Mouse (Mus musculus): ENCODE measurements around the gene Cd8a. TPM values are rescaled to one million over a fixed set of nuclear protein-coding genes. Genes with fewer than 3 reads are reported as not detected.
"Not testable (repeated sequence)": the region's sequence is repeated elsewhere in the genome, so short reads cannot be mapped to it uniquely, and the experiment has no call there.

The Cd8a gene
- total RNA-seq (2018; cell fraction: chromatin; rRNA removed) = not detected
- total RNA-seq (2018; cell fraction: cytosol; rRNA removed) = under 1 TPM in 3 of 26 experiments, not detected in 23; 0.03 to 0.11 (median 0.05) TPM
- under 1 TPM in 2 of 26 experiments, not detected in 24; 0.12 to 0.31 TPM for total RNA-seq (2018; cell fraction: nucleus; rRNA removed)
- polyA plus RNA-seq (2018) = 0.07 TPM in 1 of 3 replicates, not detected in the others

DNA sequence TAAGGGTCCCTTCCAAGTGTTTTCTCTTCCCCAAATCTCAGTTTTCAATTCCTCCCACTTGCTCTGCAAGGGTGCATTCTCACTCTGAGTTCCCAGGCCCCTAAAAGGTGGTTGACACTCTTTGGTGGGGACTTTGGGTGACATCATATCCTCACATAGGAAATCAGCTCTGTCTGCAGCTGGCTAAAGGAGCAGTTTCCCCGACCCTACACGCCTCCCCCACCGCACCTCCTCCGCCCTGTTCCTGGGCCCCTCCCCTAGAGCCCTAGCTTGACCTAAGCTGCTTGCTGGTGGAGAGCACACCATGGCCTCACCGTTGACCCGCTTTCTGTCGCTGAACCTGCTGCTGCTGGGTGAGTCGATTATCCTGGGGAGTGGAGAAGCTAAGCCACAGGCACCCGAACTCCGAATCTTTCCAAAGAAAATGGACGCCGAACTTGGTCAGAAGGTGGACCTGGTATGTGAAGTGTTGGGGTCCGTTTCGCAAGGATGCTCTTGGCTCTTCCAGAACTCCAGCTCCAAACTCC, at the start of gene Cd8a:
Gene Cd8a, plus strand, starts transcription at position 179 of the 527 bp plus-strand sequence.
- Histone ChIP-seq H3K4me3 (ENCODE audit: inconsistent target) (no peak within 1 kb of the TSS), H3K36me3 (ENCODE audit: inconsistent target) (no peaks in the 10 kb centered on the region), H3K79me2 (ENCODE audit: inconsistent target) (no peaks in the 10 kb centered on the region), H3K27ac (no peak within 1 kb of the TSS)
- WGBS (ENCODE audit: missing documents) = 70% methylated on average over 14 of the region's 14 CpGs

DNA sequence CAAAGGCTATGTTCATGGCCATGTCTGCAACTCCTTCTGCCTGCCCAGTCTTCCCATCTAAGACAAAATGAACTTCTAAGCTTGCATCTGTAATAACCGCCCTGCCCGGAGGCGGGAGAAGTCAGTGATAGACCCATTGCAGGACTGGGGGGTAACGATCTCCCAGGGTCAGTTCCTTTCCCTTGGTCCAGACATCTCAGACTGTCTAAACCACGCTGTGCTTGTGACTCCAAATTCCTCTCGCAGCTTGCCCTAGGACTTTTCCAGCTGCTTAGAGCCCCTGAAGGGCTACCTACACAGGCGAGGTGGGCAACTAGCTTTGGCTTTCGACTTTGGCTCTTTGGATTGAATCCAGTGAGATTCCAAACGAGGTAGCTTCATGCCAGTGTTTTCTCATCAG, 48.4 kb upstream of the Cd8a start:
- Histone ChIP-seq H3K27ac (no peak overlapping the region), H3K79me2 (ENCODE audit: inconsistent target) (no peaks in the 10 kb centered on the region), H3K4me3 (ENCODE audit: inconsistent target) (no peak overlapping the region), H3K36me3 (ENCODE audit: inconsistent target) (no peaks in the 10 kb centered on the region)
- 91% methylated on average over 9 of the region's 9 CpGs for WGBS (ENCODE audit: missing documents)

DNA sequence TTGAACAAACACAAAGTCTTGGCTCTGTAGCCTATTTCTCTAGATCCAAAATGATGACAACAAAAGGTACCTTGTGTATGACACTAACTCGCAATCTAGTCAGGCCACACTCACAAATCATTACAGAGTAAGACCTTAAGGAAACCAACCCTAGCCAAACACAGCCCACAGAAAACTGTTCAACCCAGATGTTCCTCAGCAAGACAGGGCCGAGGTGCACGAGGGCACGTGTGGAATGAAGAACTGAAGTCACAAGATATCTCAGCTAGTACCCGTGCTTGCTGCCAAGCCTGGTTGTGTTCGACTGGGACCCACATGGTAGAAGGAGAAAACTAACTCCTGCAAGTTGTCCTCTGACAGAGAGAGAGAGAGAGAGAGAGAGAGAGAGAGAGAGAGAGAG, 43.3 kb upstream of the Cd8a start:
- WGBS (ENCODE audit: missing documents) = 50% methylated on average over 6 of the region's 6 CpGs
- Histone ChIP-seq H3K4me3 (ENCODE audit: inconsistent target) (no peak overlapping the region), H3K79me2 (ENCODE audit: inconsistent target) (no peaks in the 10 kb centered on the region), H3K27ac (no peak overlapping the region), H3K36me3 (ENCODE audit: inconsistent target) (no peaks in the 10 kb centered on the region)

DNA sequence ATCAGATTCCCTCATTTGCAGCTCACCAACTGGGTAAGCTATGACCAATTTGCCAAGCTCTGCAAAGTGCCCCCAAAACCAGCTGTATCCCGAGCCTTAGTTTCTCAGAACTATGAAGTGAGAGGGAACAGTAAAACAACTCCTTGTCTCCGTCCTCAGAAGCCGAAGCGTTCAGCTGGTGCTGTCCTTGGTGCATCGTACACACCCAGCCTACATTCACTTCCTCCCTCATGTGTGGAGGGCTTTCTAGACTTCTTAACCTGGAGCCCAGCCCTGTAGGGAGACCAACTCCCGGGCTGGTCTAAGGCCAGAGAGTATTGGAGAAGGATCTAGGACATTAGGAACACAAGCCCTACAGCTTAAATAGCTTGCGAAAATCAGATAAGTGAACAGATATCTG, 42.7 kb upstream of the Cd8a start:
- Histone ChIP-seq H3K36me3 (ENCODE audit: inconsistent target) (no peaks in the 10 kb centered on the region), H3K4me3 (ENCODE audit: inconsistent target) (no peak overlapping the region), H3K79me2 (ENCODE audit: inconsistent target) (no peaks in the 10 kb centered on the region), H3K27ac (no peak overlapping the region)
- 73% methylated on average over 7 of the region's 7 CpGs for WGBS (ENCODE audit: missing documents)

DNA sequence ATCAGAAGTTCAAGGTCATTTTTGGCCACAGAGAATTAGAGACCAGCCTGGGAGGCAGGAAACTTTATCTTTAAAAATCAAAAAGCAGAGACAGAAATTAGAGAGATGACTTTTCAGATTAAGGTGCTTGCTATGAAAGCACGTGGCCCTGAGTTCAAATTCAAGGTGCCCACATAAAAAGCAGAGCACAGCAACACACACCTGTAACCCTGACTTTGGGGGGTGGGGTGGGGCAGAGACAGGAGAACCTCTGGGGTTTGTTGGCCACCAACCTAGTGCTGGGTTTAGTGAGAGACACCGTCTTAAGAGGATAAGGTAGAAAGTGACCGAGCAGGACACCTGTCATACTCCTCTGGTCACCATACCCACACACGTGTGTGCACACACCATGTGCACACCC, 41.7 kb upstream of the Cd8a start:
- WGBS (ENCODE audit: missing documents) = 78% methylated on average over 1 of the region's 4 CpGs
- H3K36me3 ChIP-seq (ENCODE audit: inconsistent target); H3K79me2 ChIP-seq (ENCODE audit: inconsistent target); H3K4me3 ChIP-seq (ENCODE audit: inconsistent target); H3K27ac ChIP-seq: not testable (repeated sequence)

DNA sequence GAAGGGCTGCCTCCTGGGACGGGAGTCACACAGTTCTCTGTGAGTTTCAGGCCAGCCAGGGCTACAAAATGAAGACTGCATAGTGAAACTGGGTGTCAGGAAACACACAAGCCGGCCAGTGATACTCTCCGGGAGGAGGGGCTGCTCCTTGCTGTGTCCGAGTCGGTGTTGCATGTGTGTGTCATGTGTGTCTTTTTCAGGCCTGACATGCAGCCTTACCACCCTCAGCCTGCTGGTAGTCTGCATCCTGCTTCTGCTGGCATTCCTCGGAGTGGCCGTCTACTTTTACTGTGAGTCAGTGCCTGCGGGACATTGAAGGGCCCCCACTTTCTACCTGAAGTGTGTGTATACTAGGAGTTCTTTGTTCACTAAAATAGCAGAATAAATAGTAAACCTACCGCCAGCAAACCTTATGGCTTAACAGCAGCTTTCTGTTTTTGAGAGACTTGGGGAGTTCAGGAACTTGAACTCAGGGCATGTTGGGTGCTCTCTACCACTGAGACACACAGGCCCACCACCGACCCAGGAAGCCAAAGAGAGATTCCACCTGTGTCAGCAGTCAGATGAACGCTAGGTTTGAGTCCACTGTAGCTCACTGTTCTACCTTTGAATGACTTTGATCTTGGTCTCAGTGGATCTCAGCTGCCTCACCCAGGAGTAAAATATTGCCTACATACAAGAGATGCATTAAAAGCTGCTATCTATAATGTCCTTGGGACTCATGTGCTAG, 40.8 kb upstream of the Cd8a start:
- Histone ChIP-seq H3K27ac (no peak overlapping the region), H3K79me2 (ENCODE audit: inconsistent target) (no peaks in the 10 kb centered on the region), H3K36me3 (ENCODE audit: inconsistent target) (no peaks in the 10 kb centered on the region), H3K4me3 (ENCODE audit: inconsistent target) (no peak overlapping the region)
- WGBS (ENCODE audit: missing documents) = 91% methylated on average over 11 of the region's 11 CpGs

DNA sequence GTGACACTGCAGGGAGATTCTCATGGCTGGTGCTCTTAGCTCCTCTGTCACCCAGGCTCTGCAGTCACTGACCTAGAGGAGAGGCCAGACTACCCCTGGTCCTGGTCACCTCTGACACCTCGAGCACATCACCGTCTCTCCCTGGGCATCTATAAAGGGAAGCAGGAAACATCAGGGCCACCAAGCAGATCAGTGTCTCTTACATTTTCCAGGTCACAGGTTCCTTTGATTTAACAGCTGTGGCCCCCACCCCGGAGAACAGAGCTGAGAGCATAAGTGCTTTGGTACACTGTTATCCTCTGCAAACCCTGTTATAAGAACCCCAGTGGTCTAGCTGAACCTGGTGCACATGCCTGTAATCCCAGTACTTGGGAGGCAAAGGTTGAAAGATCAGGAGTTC, 40.2 kb upstream of the Cd8a start:
- 88% methylated on average over 3 of the region's 3 CpGs for WGBS (ENCODE audit: missing documents)
- Histone ChIP-seq H3K79me2 (ENCODE audit: inconsistent target) (no peaks in the 10 kb centered on the region), H3K27ac (no peak overlapping the region), H3K36me3 (ENCODE audit: inconsistent target) (no peaks in the 10 kb centered on the region), H3K4me3 (ENCODE audit: inconsistent target) (no peak overlapping the region)

DNA sequence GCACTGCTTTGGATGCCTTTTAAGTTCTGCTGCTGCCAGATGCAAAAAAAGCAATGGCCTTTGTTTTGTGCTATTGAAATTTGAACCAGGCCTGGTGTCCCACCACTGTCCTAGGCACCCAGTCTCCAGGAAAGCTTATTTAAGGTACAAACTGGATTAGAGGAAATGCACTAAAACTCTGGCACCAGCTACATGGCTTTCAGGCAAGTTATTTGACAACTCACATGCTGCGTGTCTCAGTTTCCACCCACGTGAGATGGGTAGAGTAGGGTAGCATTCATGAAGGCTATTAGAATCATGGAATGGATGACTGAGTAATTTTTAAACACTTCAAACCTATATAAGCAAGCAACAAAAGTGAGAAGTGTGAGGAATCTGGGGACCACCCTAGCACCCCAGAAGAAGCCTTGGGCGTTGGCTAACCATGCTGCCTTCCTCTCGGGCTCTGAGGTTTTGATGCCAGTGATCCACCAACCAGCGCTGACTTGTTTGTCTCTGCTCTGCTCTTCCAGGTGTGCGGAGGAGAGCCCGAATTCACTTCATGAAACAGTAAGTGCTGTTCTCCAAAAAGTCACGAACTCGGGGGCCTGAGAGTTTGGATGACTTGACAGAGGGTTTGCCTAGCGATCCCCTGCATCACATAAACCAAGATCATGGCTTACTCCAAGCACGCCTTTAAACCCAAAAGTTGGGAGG, 39.5 kb upstream of the Cd8a start:
- Histone ChIP-seq H3K4me3 (ENCODE audit: inconsistent target) (no peak overlapping the region), H3K79me2 (ENCODE audit: inconsistent target) (no peaks in the 10 kb centered on the region), H3K27ac (no peak overlapping the region), H3K36me3 (ENCODE audit: inconsistent target) (no peaks in the 10 kb centered on the region)
- WGBS (ENCODE audit: missing documents) = 95% methylated on average over 11 of the region's 11 CpGs

DNA sequence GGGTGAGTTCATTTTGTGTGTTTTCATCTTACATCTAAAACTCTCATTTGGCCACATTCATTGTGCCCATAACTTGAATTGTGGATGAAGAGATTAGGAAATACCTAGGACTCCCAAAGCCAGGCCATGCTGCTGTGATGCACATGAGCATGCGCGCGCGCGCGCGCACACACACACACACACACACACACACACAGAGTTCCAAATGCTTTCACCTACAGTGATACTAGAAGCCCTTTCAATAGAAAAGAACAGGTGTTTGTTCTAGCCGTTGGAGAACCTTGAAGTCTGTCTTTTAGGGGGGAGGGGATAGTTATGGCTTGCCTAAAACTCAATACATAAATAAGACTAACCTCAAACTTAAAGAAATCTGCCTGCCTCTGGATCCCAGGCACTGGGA, 35.6 kb upstream of the Cd8a start:
- Histone ChIP-seq H3K79me2 (ENCODE audit: inconsistent target) (no peaks in the 10 kb centered on the region), H3K36me3 (ENCODE audit: inconsistent target) (no peaks in the 10 kb centered on the region), H3K27ac (no peak overlapping the region), H3K4me3 (ENCODE audit: inconsistent target) (no peak overlapping the region)
- WGBS (ENCODE audit: missing documents) = 95% methylated on average over 8 of the region's 8 CpGs

DNA sequence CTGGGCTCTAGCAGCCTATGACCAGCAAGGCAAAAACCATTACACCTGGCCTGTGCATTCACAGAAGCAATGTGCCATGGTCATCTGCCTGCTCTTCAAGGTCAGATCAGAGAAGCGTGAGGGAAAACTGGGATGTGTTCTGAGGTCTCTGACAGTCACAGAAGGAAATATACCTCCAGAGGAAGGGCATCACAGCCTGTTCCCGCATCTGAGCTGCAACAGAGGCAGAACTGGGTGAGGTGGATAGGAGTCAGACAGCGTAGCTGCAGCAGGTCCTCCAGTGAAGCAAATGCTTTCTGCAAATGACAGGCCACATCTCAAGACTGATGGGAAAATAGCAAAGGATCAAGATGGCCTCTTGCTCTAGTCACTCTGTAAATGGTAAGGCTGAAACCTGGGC, 34.3 kb upstream of the Cd8a start:
- Histone ChIP-seq H3K4me3 (ENCODE audit: inconsistent target) (no peak overlapping the region), H3K27ac (no peak overlapping the region), H3K36me3 (ENCODE audit: inconsistent target) (no peaks in the 10 kb centered on the region), H3K79me2 (ENCODE audit: inconsistent target) (no peaks in the 10 kb centered on the region)
- WGBS (ENCODE audit: missing documents) = 88% methylated on average over 3 of the region's 3 CpGs

DNA sequence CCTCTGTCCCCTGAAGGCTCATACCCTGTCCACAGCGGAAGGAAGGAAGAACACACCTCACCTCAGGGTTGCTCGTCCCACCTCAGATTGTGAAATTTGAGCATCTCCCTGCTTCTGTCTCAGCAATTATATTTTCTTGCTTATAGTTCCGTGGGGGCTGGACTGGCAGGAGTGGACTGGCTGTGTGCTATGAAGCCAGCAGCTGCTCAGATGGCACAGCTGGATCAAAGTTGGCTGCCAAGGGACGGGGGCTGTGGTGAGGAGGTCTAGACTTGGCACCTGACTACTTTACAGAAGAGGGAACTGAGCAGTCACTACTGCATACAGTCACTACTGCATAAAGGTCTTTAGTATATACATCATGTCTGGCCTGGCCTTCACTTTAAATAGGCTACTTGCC, 33.9 kb upstream of the Cd8a start:
- H3K27ac ChIP-seq = no peak overlapping the region
- 69% methylated on average over 2 of the region's 4 CpGs for WGBS (ENCODE audit: missing documents)
- H3K79me2 ChIP-seq (ENCODE audit: inconsistent target) = no peaks in the 10 kb centered on the region
- no peak overlapping the region for H3K4me3 ChIP-seq (ENCODE audit: inconsistent target)
- H3K36me3 ChIP-seq (ENCODE audit: inconsistent target) = no peaks in the 10 kb centered on the region

DNA sequence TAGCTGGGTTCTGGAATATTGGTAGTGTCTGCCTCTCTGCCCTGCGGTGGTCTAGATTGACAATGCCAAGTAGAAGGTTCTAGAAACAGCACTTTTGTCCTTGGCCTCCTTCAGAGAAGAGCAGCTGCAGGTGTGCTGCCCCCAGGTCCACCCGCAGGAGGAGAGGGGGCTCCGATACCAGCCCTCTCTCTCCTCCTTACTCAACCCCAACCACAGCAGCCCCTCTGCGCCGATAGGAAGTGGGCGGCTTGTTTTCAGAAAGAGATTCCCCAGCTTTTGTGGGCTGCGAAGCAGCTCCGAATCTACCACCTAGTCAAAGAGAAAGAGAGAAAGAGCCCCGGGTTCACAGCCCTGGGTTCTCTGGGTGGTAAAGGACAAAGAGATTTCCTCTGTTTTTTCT, 32.0 kb upstream of the Cd8a start:
- WGBS (ENCODE audit: missing documents) = 90% methylated on average over 9 of the region's 9 CpGs
- Histone ChIP-seq H3K79me2 (ENCODE audit: inconsistent target) (no peaks in the 10 kb centered on the region), H3K4me3 (ENCODE audit: inconsistent target) (no peak overlapping the region), H3K27ac (no peak overlapping the region), H3K36me3 (ENCODE audit: inconsistent target) (no peaks in the 10 kb centered on the region)

DNA sequence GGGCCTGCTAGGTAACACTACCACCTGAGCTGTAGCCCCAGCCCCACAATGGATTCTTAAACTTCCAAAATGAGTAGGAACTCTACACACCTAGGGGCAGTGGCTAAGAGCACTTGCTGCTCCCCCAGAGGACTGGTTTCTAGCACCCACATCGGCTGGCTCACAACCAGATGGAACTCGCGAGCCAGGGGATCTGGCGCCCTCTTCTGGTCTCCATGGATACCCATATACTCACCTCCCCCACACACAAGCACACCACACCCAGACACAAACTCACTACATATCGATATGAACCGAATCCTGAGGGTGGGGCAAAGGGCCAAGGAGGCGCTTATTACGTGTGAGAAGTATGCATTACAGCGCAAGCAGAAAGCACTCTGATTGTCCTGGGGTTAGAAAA, 25.2 kb upstream of the Cd8a start:
- Histone ChIP-seq H3K4me3 (ENCODE audit: inconsistent target) (no peak overlapping the region), H3K36me3 (ENCODE audit: inconsistent target) (no peaks in the 10 kb centered on the region), H3K79me2 (ENCODE audit: inconsistent target) (no peaks in the 10 kb centered on the region), H3K27ac (no peak overlapping the region)
- 98% methylated on average over 9 of the region's 9 CpGs for WGBS (ENCODE audit: missing documents)

DNA sequence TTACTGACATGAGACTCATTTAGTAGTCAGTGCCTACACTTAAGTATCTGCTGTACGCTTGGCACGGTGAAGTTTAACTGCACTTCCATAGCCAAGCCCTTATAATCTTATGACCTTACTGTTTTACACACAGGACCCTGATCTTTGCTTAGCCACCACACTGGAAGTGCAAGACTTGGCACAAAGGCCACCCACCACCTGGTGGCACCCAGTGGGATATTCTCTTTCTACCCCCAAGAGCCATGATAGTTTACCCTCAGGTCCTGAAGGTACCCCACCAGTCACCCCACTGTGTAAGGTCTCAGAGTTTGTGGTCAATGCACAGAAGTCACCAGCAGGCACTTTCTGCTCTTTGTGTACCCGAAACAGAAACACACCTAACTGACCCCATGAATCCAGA, 22.0 kb upstream of the Cd8a start:
- Histone ChIP-seq H3K79me2 (ENCODE audit: inconsistent target) (no peaks in the 10 kb centered on the region), H3K27ac (no peak overlapping the region), H3K4me3 (ENCODE audit: inconsistent target) (no peak overlapping the region), H3K36me3 (ENCODE audit: inconsistent target) (no peaks in the 10 kb centered on the region)
- WGBS (ENCODE audit: missing documents) = 94% methylated on average over 3 of the region's 3 CpGs

DNA sequence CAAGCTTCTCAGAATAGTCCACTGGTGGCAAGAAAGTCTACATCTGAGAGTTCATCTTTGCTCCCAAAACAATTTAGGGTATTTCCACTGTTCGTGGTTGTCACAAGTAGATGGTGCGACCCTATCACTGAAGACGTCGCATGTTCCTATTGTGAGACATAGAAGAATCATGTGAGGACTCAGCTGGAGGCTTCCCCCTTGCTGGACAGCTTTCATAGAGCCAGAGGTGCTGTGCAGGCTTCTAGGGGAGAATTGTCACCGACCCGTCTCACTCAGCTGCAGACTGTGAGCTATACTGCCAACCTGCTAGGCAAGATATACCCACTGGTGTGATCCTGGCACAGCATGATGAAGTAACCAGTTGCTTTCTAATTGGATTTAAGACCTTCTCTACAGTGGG, 21.0 kb upstream of the Cd8a start:
- H3K36me3 ChIP-seq (ENCODE audit: inconsistent target) = no peaks in the 10 kb centered on the region
- no peaks in the 10 kb centered on the region for H3K79me2 ChIP-seq (ENCODE audit: inconsistent target)
- H3K4me3 ChIP-seq (ENCODE audit: inconsistent target) = no peak overlapping the region
- WGBS (ENCODE audit: missing documents) = 93% methylated on average over 6 of the region's 6 CpGs
- H3K27ac ChIP-seq = no peak overlapping the region

Measured in macrophage (primary cell).